ENCODE assay signal across 7 mouse cellular contexts in the genomic region with DNA sequence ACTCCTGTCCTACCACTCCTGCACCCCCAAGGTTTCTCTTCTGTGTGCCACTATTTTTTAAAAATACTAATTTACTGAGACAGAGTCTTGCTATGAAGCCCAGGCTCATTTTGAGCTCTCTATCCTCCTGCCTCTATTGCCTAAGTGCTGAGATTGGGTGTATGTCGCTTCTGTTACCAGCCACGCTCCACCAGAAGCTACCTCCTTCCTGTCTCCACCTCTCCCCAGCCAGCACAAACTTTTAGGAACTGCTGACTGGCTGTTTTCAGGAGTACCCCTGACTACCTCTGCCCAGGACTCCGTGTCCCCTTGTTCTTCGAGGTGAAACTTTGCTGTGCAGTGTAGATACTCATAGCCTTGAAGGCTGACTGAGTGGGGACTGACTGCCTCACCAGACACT. TPM values are rescaled to one million over a fixed set of nuclear protein-coding genes. Genes with fewer than 3 reads are reported as not detected.
DNase-seq lines count a peak whose midpoint lies in the region; ATAC-seq and TF ChIP-seq lines count a peak whose summit lies in the region.
"Not testable (repeated sequence)": the region's sequence is repeated elsewhere in the genome, so short reads cannot be mapped to it uniquely, and the experiment has no call there.

No protein-coding gene starts in this region.

- H3K27me3 ChIP-seq in forebrain, embryonic 14.5 days (replicated peaks; ENCODE audit: control insufficient read depth, insufficient read depth, low read length); heart, postnatal 0 days (ENCODE audit: control insufficient read depth, insufficient read depth, low read length); intestine, embryonic 15.5 days (replicated peaks); limb, embryonic 15.5 days; lung, postnatal 0 days (replicated peaks; ENCODE audit: insufficient read depth, low read length): not testable (repeated sequence)

- DNase-seq in forebrain, embryonic 14.5 days (ENCODE audit: low spot score); heart, postnatal 0 days (ENCODE audit: low spot score); lung, postnatal 0 days (ENCODE audit: low spot score): not testable (repeated sequence)

- H3K9ac ChIP-seq in forebrain, embryonic 14.5 days (ENCODE audit: low read length); heart, postnatal 0 days (replicated peaks; ENCODE audit: low read depth, low read length); intestine, embryonic 15.5 days; limb, embryonic 15.5 days; lung, postnatal 0 days (replicated peaks; ENCODE audit: low read depth): not testable (repeated sequence)

- TF ChIP-seq EP300 in heart, postnatal 0 days (IDR thresholded peaks at IDR 0.05; ENCODE audit: low read depth); lung, postnatal 0 days (IDR thresholded peaks at IDR 0.05): not testable (repeated sequence)

- H3K27ac ChIP-seq in forebrain, embryonic 14.5 days (ENCODE audit: low read depth, low read length); heart, postnatal 0 days (ENCODE audit: low read depth); intestine, embryonic 15.5 days; limb, embryonic 15.5 days; lung, postnatal 0 days (ENCODE audit: low read length): not testable (repeated sequence)

- not testable (repeated sequence) for H3K36me3 ChIP-seq in forebrain, embryonic 14.5 days (ENCODE audit: control insufficient read depth, insufficient read depth, low read length); heart, postnatal 0 days (replicated peaks; ENCODE audit: control insufficient read depth, insufficient read depth, low read length); intestine, embryonic 15.5 days; limb, embryonic 15.5 days; lung, postnatal 0 days (ENCODE audit: insufficient read depth, low read length)

- TF ChIP-seq CTCF in heart, postnatal 0 days (IDR thresholded peaks at IDR 0.05; ENCODE audit: low read depth); lung, postnatal 0 days (IDR thresholded peaks at IDR 0.05): not testable (repeated sequence)

- ATAC-seq in common myeloid progenitor, adult 5-6 weeks (replicated peaks; ENCODE audit: low read depth, poor library complexity, severe bottlenecking), result peak; percentile 23
- peak; percentile 5; the same call in 1 of the 2 replicates for ATAC-seq in forebrain, embryonic 14.5 days
- ATAC-seq in heart, postnatal 0 days (ENCODE audit: insufficient read depth, low read depth), result peak; percentile 3
- peak; percentile 2; the same call in 1 of the 2 replicates for ATAC-seq in intestine, embryonic 15.5 days
- ATAC-seq in limb, embryonic 15.5 days (ENCODE audit: insufficient number of reproducible peaks, low FRiP score, low TSS enrichment, low read depth), result peak; percentile 22
- peak; percentile 11 for ATAC-seq in lung, postnatal 0 days
- peak; percentile 6 for ATAC-seq in monocyte, adult 5-6 weeks (replicated peaks; ENCODE audit: insufficient number of reproducible peaks, low FRiP score, low TSS enrichment, poor library complexity, severe bottlenecking)

- H3K4me2 ChIP-seq in forebrain, embryonic 14.5 days (ENCODE audit: low read length); heart, postnatal 0 days (ENCODE audit: low read depth, low read length); intestine, embryonic 15.5 days (replicated peaks); limb, embryonic 15.5 days; lung, postnatal 0 days (replicated peaks; ENCODE audit: low read depth, low read length): not testable (repeated sequence)

- peaks cover 16% of the 10 kb centered on the region for H3K9me3 ChIP-seq in forebrain, embryonic 14.5 days (replicated peaks; ENCODE audit: control insufficient read depth, low read length)
- H3K9me3 ChIP-seq in heart, postnatal 0 days (replicated peaks; ENCODE audit: control insufficient read depth, low read length); intestine, embryonic 15.5 days; lung, postnatal 0 days (ENCODE audit: low read length): not testable (repeated sequence)
- peaks cover 17% of the 10 kb centered on the region for H3K9me3 ChIP-seq in limb, embryonic 15.5 days

- H3K4me1 ChIP-seq in forebrain, embryonic 14.5 days (ENCODE audit: control insufficient read depth, insufficient read depth, low read length); heart, postnatal 0 days (ENCODE audit: control insufficient read depth, insufficient read depth); intestine, embryonic 15.5 days (replicated peaks); limb, embryonic 15.5 days; lung, postnatal 0 days (ENCODE audit: insufficient read depth, low read depth, low read length): not testable (repeated sequence)

- no CpG with 5 or more reads among the region's 4 CpGs for WGBS in forebrain, embryonic 14.5 days
- WGBS in heart, postnatal 0 days, result no CpG with 5 or more reads among the region's 4 CpGs
- no CpG with 5 or more reads among the region's 4 CpGs for WGBS in intestine, embryonic 15.5 days
- 71% methylated on average over 1 of the region's 4 CpGs for WGBS in limb, embryonic 15.5 days
- WGBS in lung, postnatal 0 days, result no CpG with 5 or more reads among the region's 4 CpGs

- not testable (repeated sequence) for H3K4me3 ChIP-seq in forebrain, embryonic 14.5 days (ENCODE audit: low read depth, low read length); heart, postnatal 0 days (ENCODE audit: low read depth, low read length); intestine, embryonic 15.5 days (replicated peaks); limb, embryonic 15.5 days; lung, postnatal 0 days (ENCODE audit: low read depth, low read length)

RNA-seq across cellular contexts. Expression of gene Sfi1, which starts 59.9 kb away (rescaled TPM):
- total RNA-seq in common myeloid progenitor, adult 5-6 weeks (2017), result 16.6 and 19.5 TPM in 2 replicates
- polyA plus RNA-seq in forebrain, embryonic 14.5 days (2014; fragmentation: Nextera tagmentation; extraction: Ambion mirVana), result 6.4 and 9.0 TPM in 2 replicates
- 7.1 and 13.2 TPM in 2 replicates for total RNA-seq in heart, postnatal 0 days (2014; rRNA removed; ENCODE audit: low replicate concordance)
- 5.3 and 5.4 TPM in 2 replicates for polyA plus RNA-seq in heart, postnatal 0 days (2015; fragmentation: Nextera tagmentation; extraction: Ambion mirVana)
- polyA plus RNA-seq in intestine, embryonic 15.5 days (2015; fragmentation: Nextera tagmentation; extraction: Ambion mirVana), result 12.3 and 13.0 TPM in 2 replicates
- polyA plus RNA-seq in limb, embryonic 15.5 days (2015; fragmentation: Nextera tagmentation; extraction: Ambion mirVana), result 14.4 and 15.8 TPM in 2 replicates
- 7.9 and 8.3 TPM in 2 replicates for polyA plus RNA-seq in lung, postnatal 0 days (2015; fragmentation: Nextera tagmentation; extraction: Ambion mirVana)
- 30.9 to 63.3 TPM (median 32.0 TPM) in 3 replicates for total RNA-seq in monocyte, adult 5-6 weeks (2017)
